Mouse (Mus musculus): ENCODE data around the gene Gm8024.
"Not testable (repeated sequence)": the region's sequence is repeated elsewhere in the genome, so short reads cannot be mapped to it uniquely, and the experiment has no call there.

Gm8024 gene

GRCm38 (mm10) chr14:42524182-42524581, at the start of gene Gm8024:
TSS of gene Gm8024 (minus strand) at chr14:42524282.
- in situ Hi-C loops (cut with MboI, MseI): not testable (repeated sequence)

- in situ Hi-C loops (cut with MboI, MseI): loop anchor here (5.0 kb wide), 1 partner anchor 1276 kb away; no protein-coding TSS in a partner anchor
These were observed 19.2 kb upstream of the Gm8024 start for GRCm38 (mm10) chr14:42543170-42543701.

GRCm38 (mm10) chr14:42542316-42543169, 18.5 kb upstream of the Gm8024 start:
- in situ Hi-C loops (cut with MboI, MseI): loop anchor here (5.0 kb wide), 1 partner anchor 1275 kb away; no protein-coding TSS in a partner anchor

GRCm38 (mm10) chr14:42502249-42502648, 21.8 kb downstream of the Gm8024 start, which contains the start of gene Gm8020:
TSS of gene Gm8020 (minus strand) at chr14:42502349.
- in situ Hi-C loops (cut with MboI, MseI): not testable (repeated sequence)
